Mouse (Mus musculus) cerebral cortex, adult 2 months (tissue): Measurements from ENCODE around the gene Sesn1.

Experiments
- WGBS: fragments of 180-500 bp; shearing (Covaris S2); methylation state at CpG from one replicate; pipeline ENCODE4 v1.1.7; 2018; 5-methylcytosine and 5-hydroxymethylcytosine counted together

Gene Sesn1

GRCm38 (mm10) chr10:41809771-41810563 lies at the start of gene Sesn1, which contains the start of gene Cep57l1:
Gene Sesn1 (plus strand): TSS chr10:41809935.
Gene Cep57l1 (minus strand): TSS chr10:41809871.
- under 1% methylated on average over 68 of the region's 69 CpGs for WGBS

- 92% methylated on average over 3 of the region's 3 CpGs for whole genome bisulfite sequencing
Measured at GRCm38 (mm10) chr10:41760866-41761265, 48.9 kb upstream of the Sesn1 start.

- 82% methylated on average over 3 of the region's 3 CpGs for WGBS
Measured at GRCm38 (mm10) chr10:41763741-41764385, 45.9 kb upstream of the Sesn1 start.

GRCm38 (mm10) chr10:41765586-41765985 lies 44.1 kb upstream of the Sesn1 start:
- WGBS, result 91% methylated on average over 4 of the region's 4 CpGs

- WGBS, result 72% methylated on average over 4 of the region's 4 CpGs
Measured at GRCm38 (mm10) chr10:41766280-41766679, 43.5 kb upstream of the Sesn1 start.

DNA sequence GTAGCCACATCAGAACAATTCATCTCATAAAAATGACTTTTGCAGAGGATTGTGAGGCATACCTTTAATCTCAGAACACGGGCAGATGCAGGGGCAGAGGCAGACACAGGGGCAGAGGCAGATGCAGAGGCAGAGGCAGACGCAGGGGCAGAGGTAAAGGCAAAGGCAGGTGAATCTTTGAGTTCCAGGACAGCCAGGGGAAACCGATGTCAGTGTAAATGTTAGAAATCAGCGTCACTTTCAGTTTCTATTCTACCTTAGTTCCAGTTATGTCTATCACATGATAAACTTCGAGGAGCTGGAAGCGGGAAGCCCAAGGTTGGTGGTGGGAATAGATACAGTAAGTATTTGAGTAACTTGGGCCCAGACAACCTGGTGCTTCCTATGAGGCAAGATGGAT lies 42.5 kb upstream of the Sesn1 start:
- 89% methylated on average over 6 of the region's 6 CpGs for WGBS

DNA sequence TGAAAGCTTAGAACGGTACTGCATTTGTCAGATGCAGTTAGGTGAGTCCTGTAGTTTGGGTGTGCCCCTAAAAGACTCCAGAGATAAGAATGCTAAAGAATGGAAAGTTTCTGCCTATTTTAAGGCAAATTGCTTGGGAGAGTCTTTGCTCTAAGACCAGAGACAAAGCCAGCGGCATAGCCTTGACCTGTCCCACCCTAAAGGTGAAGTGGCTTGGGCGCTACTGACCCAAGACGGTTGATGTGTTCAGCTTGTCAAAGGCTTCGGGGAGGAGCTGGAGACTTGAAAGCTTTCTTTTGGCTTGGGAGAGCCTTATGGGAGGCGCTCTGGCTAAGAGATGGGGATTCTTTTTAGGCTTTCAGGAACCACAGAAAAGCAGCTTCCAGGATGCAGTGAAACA lies 17.4 kb upstream of the Sesn1 start:
- WGBS, result 93% methylated on average over 6 of the region's 6 CpGs

GRCm38 (mm10) chr10:41797253-41797652 lies 12.5 kb upstream of the Sesn1 start:
- WGBS, result 98% methylated on average over 8 of the region's 8 CpGs

DNA sequence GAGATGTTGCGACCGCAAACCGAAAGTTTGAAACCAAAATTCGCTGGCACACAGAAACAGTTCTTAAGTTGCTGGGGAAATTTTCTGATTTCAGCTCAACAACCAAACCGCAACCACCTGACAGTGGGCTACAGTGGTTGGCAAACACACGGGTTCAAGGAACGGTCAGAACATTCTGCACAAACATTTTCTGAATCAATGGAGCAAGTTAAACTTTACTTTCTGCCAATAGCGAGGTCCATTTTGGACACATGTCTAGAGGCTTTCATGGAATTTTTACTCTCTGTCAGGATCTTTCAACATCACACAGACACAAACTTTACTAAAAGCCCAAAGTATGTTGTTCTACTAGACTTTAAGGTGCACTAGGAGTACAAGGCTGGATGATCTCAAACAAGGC lies 6.3 kb upstream of the Sesn1 start:
- 98% methylated on average over 8 of the region's 8 CpGs for WGBS

GRCm38 (mm10) chr10:41804711-41805110 lies 5.0 kb upstream of the Sesn1 start:
- WGBS, result 82% methylated on average over 3 of the region's 3 CpGs

DNA sequence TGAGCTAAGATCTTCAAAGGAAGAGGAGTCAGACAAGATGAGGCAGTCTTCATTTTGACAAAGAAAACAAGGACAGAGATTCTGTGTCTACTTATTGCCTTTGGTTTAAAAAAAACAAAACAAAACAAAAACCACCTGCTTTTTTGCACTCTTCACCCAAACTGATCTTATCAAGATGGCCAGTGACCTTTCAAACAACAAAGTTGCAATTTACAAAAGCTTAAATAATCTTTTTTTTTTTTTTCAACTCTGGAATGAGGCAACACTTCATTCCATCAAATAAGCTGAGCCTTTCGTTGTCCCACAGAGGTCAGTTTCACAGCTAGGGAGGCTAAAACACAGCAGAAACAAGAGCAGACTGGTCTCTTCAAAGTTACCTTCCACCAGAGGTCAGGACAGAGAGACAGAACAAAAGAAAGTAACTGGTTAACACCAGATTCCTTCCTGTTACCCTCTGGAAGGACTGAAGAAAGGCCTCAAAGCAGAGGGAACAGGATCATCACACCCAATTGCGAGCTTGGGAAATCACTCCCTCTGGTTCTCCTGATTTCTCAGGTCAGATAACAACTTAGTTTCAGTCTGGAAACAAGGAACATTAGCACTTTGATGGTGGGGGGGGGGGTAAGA lies 3.9 kb upstream of the Sesn1 start:
- WGBS, result 93% methylated on average over 2 of the region's 2 CpGs

DNA sequence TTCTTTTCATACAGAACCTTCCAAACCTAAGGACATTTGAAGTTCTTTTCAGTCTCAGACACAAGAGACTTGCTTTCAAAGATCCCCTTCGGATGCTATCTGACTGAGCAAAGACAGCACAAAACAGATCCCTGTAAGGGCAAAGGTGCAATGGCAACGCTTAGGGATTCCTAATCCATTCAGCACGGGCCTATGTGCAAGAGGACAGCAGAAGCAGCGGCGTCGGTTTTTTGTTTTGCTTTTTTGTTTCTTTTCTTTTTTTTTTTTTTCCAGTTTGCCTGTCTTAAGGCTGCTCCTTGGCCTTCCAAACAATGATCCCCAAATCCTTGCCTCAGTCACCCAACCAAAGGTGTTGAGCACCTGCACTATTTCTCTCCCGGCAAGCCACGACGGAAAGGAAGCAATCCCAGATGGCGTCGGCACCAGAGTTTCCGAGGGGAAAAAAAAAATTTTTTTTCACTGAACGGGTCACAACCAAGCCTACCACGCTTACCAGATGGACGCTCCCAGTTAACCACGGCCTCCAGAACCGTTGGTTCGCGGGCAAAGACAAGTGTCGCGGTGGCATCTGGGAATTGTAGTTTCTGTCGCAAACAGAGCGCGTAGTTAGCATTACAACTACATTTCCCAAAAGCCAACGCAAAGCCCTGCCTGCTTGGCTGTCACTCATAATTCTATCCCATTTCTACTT lies 510 bp upstream of the Sesn1 start:
- 2% methylated on average over 25 of the region's 25 CpGs for WGBS

- WGBS, result under 1% methylated on average over 36 of the region's 36 CpGs
Measured at GRCm38 (mm10) chr10:41810564-41811455, 1.1 kb downstream of the Sesn1 start.

DNA sequence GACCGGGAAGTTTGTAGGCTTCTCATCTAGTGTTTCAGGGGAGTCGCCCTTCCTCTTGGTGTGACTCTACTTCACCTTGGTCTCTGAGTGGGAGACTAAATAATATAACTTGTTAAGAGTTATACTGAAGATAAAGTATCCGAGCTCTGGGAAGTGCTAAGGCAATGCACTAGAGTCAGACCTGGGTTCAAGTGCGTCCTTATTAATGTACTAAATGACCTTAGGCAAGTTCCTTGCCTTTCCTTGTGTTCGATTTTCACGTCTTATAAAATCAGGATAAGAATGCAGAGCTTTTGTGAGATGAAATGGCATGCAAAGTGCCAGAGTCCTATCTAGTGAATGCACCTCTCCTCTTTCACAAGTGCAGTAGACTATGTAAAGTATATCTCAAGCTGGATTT lies 2.8 kb downstream of the Sesn1 start:
- 61% methylated on average over 6 of the region's 6 CpGs for WGBS

DNA sequence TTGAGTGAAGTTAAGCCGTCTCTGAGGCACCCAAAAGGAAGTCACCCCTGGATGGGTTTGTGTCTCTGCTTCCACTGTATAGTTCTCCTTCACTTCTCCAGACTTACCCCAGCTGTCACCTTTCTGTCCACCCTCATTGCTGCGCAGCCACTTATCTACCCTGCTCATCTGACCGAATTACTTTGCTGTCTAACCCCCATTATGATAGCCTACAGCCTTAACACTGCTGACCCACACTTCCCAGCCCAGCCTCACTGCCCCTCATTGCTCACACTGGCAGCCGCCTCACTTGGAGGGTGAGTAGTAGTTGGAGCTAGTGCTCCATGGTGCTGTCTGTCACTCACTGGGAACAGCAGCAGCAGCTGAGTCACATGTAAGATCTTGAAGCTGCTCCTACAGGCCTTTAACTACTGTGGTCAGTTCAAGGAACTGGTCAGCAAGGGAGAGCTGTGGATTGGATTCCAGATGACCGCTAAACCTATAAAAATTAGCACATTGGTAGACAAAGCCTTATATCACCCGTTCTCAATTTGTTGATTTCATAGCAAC lies 4.6 kb downstream of the Sesn1 start:
- 90% methylated on average over 6 of the region's 6 CpGs for WGBS

- WGBS, result 73% methylated on average over 5 of the region's 5 CpGs
Measured at GRCm38 (mm10) chr10:41816516-41816915, 6.8 kb downstream of the Sesn1 start.

DNA sequence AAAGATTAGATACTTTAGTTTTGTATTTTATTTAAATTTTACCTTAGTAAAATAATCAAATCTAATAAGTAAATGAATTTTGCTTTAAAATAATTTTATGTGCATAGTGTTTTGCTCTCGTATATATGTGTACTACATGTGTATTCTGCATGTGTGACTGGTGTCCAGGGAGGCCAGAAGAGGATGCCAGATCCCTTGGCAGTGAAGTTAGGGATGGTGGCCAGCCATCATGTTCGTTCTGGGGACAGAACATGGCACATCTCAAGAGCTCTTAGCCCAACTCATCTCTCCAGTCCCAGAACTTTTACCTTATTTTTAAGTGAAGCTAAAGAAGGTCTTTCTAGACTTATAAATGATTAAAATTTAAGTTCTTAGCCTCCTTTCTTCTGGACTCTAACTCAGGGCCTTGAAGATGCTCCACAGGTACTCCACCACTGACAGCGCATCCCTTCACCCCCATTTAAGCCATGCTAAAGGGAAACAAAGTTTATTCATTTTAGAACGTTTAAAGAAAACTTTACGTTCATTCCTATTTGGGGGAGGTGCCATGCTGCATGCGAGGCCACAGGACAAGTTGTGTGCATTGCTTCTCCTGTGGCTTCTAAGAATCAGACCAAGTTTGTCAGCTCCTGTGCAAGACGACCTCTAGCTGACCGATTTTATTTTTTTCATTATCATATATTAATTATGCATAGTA lies 8.4 kb downstream of the Sesn1 start:
- WGBS, result 87% methylated on average over 8 of the region's 8 CpGs

- WGBS, result 92% methylated on average over 6 of the region's 6 CpGs
Measured at GRCm38 (mm10) chr10:41818733-41819070, 9.0 kb downstream of the Sesn1 start.

- WGBS, result 44% methylated on average over 3 of the region's 3 CpGs
Measured at GRCm38 (mm10) chr10:41819307-41819706, 9.6 kb downstream of the Sesn1 start.

- WGBS, result 97% methylated on average over 5 of the region's 5 CpGs
Measured at GRCm38 (mm10) chr10:41820401-41820800, 10.7 kb downstream of the Sesn1 start.
